Mouse (Mus musculus) heart, adult 2 months (tissue): ENCODE data around the gene Ren1. TPM values are rescaled to one million over a fixed set of nuclear protein-coding genes. Genes with fewer than 3 reads are reported as not detected.

Experiments used
- DNase-seq, 2 experiments: peaks; one replicate each; pipeline ENCODE4 v3.0.0; 2021
- H3K27ac ChIP-seq: fragments of 200-600 bp; 2 replicates; pipeline ENCODE4 v1.8.1; 2022
- H3K27me3 ChIP-seq: fragments of 200-500 bp; 2 replicates; pipeline ENCODE4 v1.6.1; 2012; ENCODE audit warnings: mild to moderate bottlenecking, low read length, inconsistent platforms, mixed read lengths; ENCODE audit not compliant: control insufficient read depth, insufficient read depth
- H3K36me3 ChIP-seq: fragments of 200-500 bp; 2 replicates; pipeline ENCODE4 v1.6.1; 2012; ENCODE audit warnings: low read length, inconsistent platforms; ENCODE audit not compliant: control insufficient read depth, insufficient read depth
- H3K4me1 ChIP-seq: fragments of 200-500 bp; 2 replicates; pipeline ENCODE4 v1.6.1; 2011; ENCODE audit warnings: low read length; ENCODE audit not compliant: control insufficient read depth, insufficient read depth
- H3K4me3 ChIP-seq: fragments of 200-600 bp; 2 replicates; pipeline ENCODE4 v1.8.1; 2022
- H3K79me2 ChIP-seq: fragments of 200-500 bp; replicated peaks from 2 replicates; pipeline ENCODE4 v1.6.1; 2012; ENCODE audit warnings: mild to moderate bottlenecking, inconsistent platforms, low read length, moderate library complexity, mixed read lengths; ENCODE audit not compliant: control insufficient read depth, insufficient read depth
- H3K9ac ChIP-seq: fragments of 200-500 bp; 2 replicates; pipeline ENCODE4 v1.6.1; 2012; ENCODE audit warnings: low read depth, mild to moderate bottlenecking, control low read depth, inconsistent platforms, low read length, mixed read lengths
- CTCF ChIP-seq: fragments of 200-600 bp; IDR thresholded peaks from 2 replicates; pipeline ENCODE4 v1.8.1; 2022; ENCODE audit warnings: antibody characterized with exemption, mild to moderate bottlenecking, moderate library complexity
- EP300 ChIP-seq: fragments of 200-500 bp; IDR thresholded peaks from 2 replicates; pipeline ENCODE4 v1.6.1; 2011; ENCODE audit warnings: low read depth, low read length, control low read depth; ENCODE audit not compliant: insufficient read depth
- POLR2A ChIP-seq: fragments of 200-500 bp; IDR thresholded peaks from 2 replicates; pipeline ENCODE4 v1.6.1; 2011; ENCODE audit warnings: mild to moderate bottlenecking, low read depth, low read length, control low read depth; ENCODE audit not compliant: insufficient read depth
- WGBS: fragments of 180-500 bp; shearing (Covaris S2); methylation state at CpG from one replicate; pipeline ENCODE4 v1.1.7; 2018; 5-methylcytosine and 5-hydroxymethylcytosine counted together
- intact Hi-C: fragments of 180-260 bp; cut with DNase I; formaldehyde crosslinking; loops from one replicate; pipeline ENCODE4 v1.15.1; 2025
- polyA plus RNA-seq: library from polyadenylated mRNA; depleted of rRNA; stranded (reverse); fragments of >200 nt; gene quantifications from 2 replicates; pipeline ENCODE4 v1.2.3, GENCODE M21; 2012
- total RNA-seq, 2 experiments: library from RNA; stranded (reverse); gene quantifications; 2 replicates each; pipeline ENCODE4 v1.2.3; 2021

Gene Ren1
- total and polyA plus RNA-seq, 3 experiments, result 0.14 to 0.41 TPM; not detected in 1

DNA sequence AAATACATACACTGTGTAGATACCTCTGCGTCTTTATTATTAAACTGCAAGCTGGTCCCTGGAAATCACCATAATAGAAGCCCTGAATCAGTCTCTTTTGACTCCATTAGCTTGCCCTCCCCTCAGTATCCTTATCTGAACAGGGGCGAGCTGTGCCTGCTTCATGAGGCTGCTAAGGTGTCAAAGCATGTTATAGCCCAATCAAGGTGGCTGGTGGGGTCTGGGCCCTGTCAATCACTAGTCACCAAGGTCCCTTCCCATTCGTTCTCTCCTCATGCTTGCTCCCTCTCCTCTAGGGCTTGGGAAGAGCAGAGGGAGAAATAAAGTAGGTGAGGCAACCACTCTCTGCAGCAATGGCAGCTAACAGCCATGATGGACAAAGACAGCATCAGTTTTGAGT is 3.1 kb upstream of the Ren1 start:
- no peak overlapping the region for H3K9ac ChIP-seq
- H3K27ac ChIP-seq, result no peak overlapping the region
- no peaks in the 10 kb centered on the region for H3K27me3 ChIP-seq
- no peak overlapping the region for H3K4me3 ChIP-seq
- WGBS, result 75% methylated on average over 3 of the region's 3 CpGs
- no peaks in the 10 kb centered on the region for H3K4me1 ChIP-seq
- TF ChIP-seq POLR2A (no peak), CTCF (no peak), EP300 (no peak)
- no peaks in the 10 kb centered on the region for H3K36me3 ChIP-seq
- intact Hi-C loops, result no loop called here
- DNase-seq, result no peak
- H3K79me2 ChIP-seq, result no peaks in the 10 kb centered on the region

DNA sequence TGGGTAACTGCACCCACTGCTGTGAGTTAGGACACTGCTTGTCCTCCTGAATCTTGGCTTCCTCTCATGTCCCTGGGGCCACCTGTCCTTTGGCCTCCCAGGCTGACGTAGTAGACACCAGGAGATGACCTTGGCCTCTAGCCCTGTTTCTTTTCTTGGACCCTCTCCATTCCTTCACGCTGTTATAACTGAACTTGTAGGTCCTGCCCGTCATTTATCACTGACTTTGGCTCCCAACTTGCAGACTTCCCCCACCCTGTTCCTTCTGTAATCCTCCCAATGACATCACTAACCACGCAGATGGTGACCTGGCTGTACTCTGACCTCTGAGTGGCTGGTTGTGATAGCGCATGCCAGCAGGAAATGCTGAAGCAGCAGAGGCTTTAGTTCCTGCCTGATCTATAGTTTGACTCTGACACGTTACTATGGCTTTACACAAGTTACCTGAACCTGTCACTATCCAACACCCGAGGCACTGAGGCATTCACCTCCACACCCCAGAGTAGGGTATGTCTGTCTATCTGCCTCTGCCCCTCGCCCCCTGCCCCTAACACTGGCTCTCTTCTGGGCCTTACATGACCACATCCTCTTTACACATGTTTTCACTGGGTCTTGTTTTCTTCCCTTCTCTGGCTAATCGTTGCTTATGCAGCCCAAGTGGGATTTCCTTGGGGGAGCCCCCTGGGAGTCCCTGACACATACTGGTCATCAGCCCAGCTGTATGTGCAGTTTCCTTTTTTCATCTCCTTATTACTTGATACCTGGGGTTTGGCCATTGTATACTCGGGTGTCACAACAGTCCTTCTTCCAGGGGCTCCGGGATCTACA is 2.4 kb upstream of the Ren1 start:
- Histone ChIP-seq H3K27ac (no peak overlapping the region), H3K27me3 (no peaks in the 10 kb centered on the region), H3K36me3 (no peaks in the 10 kb centered on the region), H3K9ac (no peak overlapping the region), H3K4me1 (no peaks in the 10 kb centered on the region), H3K79me2 (no peaks in the 10 kb centered on the region), H3K4me3 (no peak overlapping the region)
- DNase-seq, result peak in 1 of 2 experiments; percentile 30
- intact Hi-C loops, result no loop called here
- 35% methylated on average over 11 of the region's 11 CpGs for WGBS
- no peak for TF ChIP-seq EP300
- no peak for TF ChIP-seq CTCF
- no peak for TF ChIP-seq POLR2A

DNA sequence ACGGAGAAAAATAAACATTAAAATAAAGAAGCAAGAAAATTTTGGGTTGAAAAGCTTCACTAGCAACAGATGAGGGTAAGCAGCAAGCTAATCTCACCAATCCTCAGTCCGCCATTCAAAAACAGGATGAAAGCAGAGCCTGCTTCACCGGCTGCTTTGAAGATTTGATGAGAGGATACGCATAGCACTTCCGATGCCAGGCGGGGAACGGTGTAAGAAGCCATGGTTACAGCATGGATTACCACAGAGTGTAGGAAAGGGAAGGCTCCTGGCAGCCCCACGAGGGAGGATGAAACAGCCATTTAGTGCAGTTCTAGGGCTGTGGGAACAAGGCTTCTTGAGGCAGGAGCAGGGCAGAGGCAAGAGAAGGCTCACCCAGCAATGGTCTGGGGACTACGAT is 1.5 kb downstream of the Ren1 start:
- no peaks in the 10 kb centered on the region for H3K4me1 ChIP-seq
- intact Hi-C loops, result loop anchor here (2.0 kb wide), 3 partner anchors 37 to 205 kb away; no protein-coding TSS in a partner anchor
- TF ChIP-seq EP300, result no peak
- no peak for TF ChIP-seq CTCF
- no peak for TF ChIP-seq POLR2A
- no peaks in the 10 kb centered on the region for H3K27me3 ChIP-seq
- H3K36me3 ChIP-seq, result no peaks in the 10 kb centered on the region
- no peak overlapping the region for H3K4me3 ChIP-seq
- H3K27ac ChIP-seq, result no peak overlapping the region
- H3K79me2 ChIP-seq, result no peaks in the 10 kb centered on the region
- 35% methylated on average over 9 of the region's 9 CpGs for WGBS
- no peak for DNase-seq
- no peak overlapping the region for H3K9ac ChIP-seq

DNA sequence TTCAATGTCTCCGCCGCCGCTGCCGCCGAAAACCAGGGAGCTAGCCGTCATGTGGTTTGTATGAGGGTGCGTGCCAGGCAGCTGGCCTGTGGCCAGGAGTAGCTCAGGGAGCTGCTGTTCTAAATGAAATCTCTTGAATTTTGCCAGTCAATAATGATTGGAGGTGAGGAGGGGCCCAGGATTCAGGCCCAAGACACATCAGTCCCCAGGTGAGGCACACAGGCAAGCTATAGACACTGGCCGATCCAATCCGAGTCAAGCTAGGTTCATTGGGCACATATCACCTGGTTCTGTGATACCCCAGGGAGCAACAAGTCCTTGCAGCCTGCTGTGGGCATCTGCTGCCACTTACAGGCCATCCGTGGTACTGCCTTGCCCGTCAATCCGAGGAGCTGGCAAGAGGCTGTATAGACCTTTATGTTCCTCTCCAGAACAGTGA is 3.1 kb downstream of the Ren1 start:
- 35% methylated on average over 12 of the region's 12 CpGs for WGBS
- no peaks in the 10 kb centered on the region for H3K27me3 ChIP-seq

DNA sequence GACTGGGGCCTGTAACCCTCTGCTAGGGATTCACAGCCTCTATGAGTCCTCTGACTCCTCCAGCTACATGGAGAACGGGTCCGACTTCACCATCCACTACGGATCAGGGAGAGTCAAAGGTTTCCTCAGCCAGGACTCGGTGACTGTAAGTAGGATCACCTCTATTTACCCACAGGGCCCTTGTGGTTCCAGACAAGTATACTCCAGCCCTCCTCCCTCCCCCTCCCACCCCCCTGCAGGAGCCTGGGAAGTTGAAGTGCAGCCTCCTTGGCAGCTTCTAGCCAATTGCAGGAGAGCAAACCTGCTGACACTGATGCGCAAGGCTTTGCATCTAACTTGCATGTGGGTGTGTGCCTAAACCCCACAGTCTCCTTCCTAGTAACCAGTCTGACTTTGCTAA is 5.2 kb downstream of the Ren1 start:
- H3K4me3 ChIP-seq, result no peak overlapping the region
- H3K79me2 ChIP-seq, result no peaks in the 10 kb centered on the region
- WGBS, result 65% methylated on average over 5 of the region's 5 CpGs
- TF ChIP-seq POLR2A (no peak), EP300 (no peak), CTCF (no peak)
- no peak overlapping the region for H3K27ac ChIP-seq
- no peak for DNase-seq
- H3K9ac ChIP-seq, result no peak overlapping the region
- intact Hi-C loops, result no loop called here
- H3K36me3 ChIP-seq, result no peaks in the 10 kb centered on the region
- H3K27me3 ChIP-seq, result no peaks in the 10 kb centered on the region
- no peaks in the 10 kb centered on the region for H3K4me1 ChIP-seq

More for the DNA sequence above, 3.1 kb downstream of the Ren1 start:
- Histone ChIP-seq H3K4me1 (no peaks in the 10 kb centered on the region), H3K27ac (no peak overlapping the region), H3K4me3 (no peak overlapping the region), H3K36me3 (no peaks in the 10 kb centered on the region), H3K9ac (no peak overlapping the region), H3K79me2 (no peaks in the 10 kb centered on the region)
- TF ChIP-seq CTCF (peak; percentile 95), POLR2A (no peak), EP300 (0 out of 2 replicates have a peak, but pooled peaks have one; percentile 70)
- intact Hi-C loops, result loop anchor here (2.0 kb wide), 3 partner anchors 39 to 207 kb away; no protein-coding TSS in a partner anchor
- peak; percentile 63 to 78 for DNase-seq

DNA sequence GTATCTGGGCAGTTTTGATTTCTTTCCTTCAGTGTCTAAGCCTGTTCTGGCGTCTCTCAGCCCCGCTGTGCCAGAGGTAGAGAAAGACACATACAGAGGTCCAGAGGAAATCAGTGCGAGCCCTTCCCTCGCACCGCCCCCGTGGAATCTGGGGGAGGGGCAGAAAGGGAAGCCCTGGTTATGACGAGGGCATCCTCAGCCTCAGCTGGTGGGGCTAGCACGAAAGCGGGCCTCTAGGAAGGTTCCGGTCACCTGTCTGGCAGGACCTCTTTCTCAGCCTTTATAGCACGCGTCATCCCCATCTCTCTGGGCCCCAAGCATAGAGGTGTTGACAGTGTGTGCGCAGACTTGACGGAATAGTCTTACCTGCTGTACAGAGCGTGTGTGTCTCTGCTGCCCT is 5.6 kb downstream of the Ren1 start:
- no peak overlapping the region for H3K27ac ChIP-seq
- TF ChIP-seq CTCF, result no peak
- TF ChIP-seq EP300, result no peak
- TF ChIP-seq POLR2A, result no peak
- H3K79me2 ChIP-seq, result no peaks in the 10 kb centered on the region
- no peak for DNase-seq
- H3K36me3 ChIP-seq, result no peaks in the 10 kb centered on the region
- no peak overlapping the region for H3K4me3 ChIP-seq
- intact Hi-C loops, result no loop called here
- 60% methylated on average over 15 of the region's 15 CpGs for WGBS
- no peak overlapping the region for H3K9ac ChIP-seq
- H3K27me3 ChIP-seq, result no peaks in the 10 kb centered on the region
- H3K4me1 ChIP-seq, result no peaks in the 10 kb centered on the region
